Mouse (Mus musculus) adrenal gland, postnatal 14 days (tissue): ENCODE measurements around the gene Epha10. TPM values are rescaled to one million over a fixed set of nuclear protein-coding genes. Genes with fewer than 3 reads are reported as not detected.

Source experiments
- total RNA-seq: library from RNA; stranded (reverse); gene quantifications from 2 replicates; pipeline ENCODE4 v1.2.3, GENCODE M21; 2021

The Epha10 gene
- total RNA-seq, 1 experiment from 2014 or later: 4.4 TPM

Other genes with a start within 250 kb of the Epha10 start
- gene Pou3f1, start 224.1 kb upstream of the Epha10 start, total RNA-seq: 0.11 and 0.19 TPM in 2 replicates
- 34.1 and 37.3 TPM in 2 replicates for gene Utp11, start 187.3 kb upstream of the Epha10 start, total RNA-seq
- gene Fhl3, start 180.2 kb upstream of the Epha10 start, total RNA-seq: 7.3 and 8.5 TPM in 2 replicates
- 41.5 and 42.8 TPM in 2 replicates for gene Sf3a3, start 166.1 kb upstream of the Epha10 start, total RNA-seq
- gene Inpp5b, start 139.0 kb upstream of the Epha10 start, total RNA-seq: 23.8 and 24.6 TPM in 2 replicates
- 21.1 and 22.5 TPM in 2 replicates for gene Mtf1, start 78.8 kb upstream of the Epha10 start, total RNA-seq
- gene Yrdc, start 30.2 kb upstream of the Epha10 start, total RNA-seq: 36.4 and 38.7 TPM in 2 replicates
- 44.6 and 50.1 TPM in 2 replicates for gene 1110065P20Rik, start 29.7 kb upstream of the Epha10 start, total RNA-seq
- 3.6 and 4.1 TPM in 2 replicates for gene Maneal, start 18.7 kb upstream of the Epha10 start, total RNA-seq
- 12.9 and 13.4 TPM in 2 replicates for gene 9930104L06Rik, start 56.1 kb downstream of the Epha10 start, total RNA-seq
- gene Cdca8, start 58.4 kb downstream of the Epha10 start, total RNA-seq: 14.9 and 15.3 TPM in 2 replicates
- 4.2 and 5.3 TPM in 2 replicates for gene Rspo1, start 105.5 kb downstream of the Epha10 start, total RNA-seq
- gene Gnl2, start 135.7 kb downstream of the Epha10 start, total RNA-seq: 53.7 and 64.9 TPM in 2 replicates
- gene Dnali1, start 184.8 kb downstream of the Epha10 start, total RNA-seq: not detected in 2 replicates
- 17.1 and 17.8 TPM in 2 replicates for gene Snip1, start 185.8 kb downstream of the Epha10 start, total RNA-seq
- gene Meaf6, start 204.2 kb downstream of the Epha10 start, total RNA-seq: 28.9 and 33.0 TPM in 2 replicates
- gene Zc3h12a, start 246.9 kb downstream of the Epha10 start, total RNA-seq: 5.4 and 6.3 TPM in 2 replicates